Mouse (Mus musculus) cortical plate, adult 2 months (tissue): ENCODE measurements at regions not wholly inside any gene's neighbourhood (a gene's known extent, or its start where the extent isn't known, plus 50 kb on each side); places are given as distances from the start of the nearest gene placed in this dataset.

ENCODE experiments used
- CTCF ChIP-seq: fragments of 200-500 bp; IDR thresholded peaks from 2 replicates; pipeline ENCODE4 v1.5.1; 2011; ENCODE audit warnings: mild to moderate bottlenecking, control low read depth, low read length; ENCODE audit not compliant: insufficient read depth; ENCODE audit errors: extremely low read depth
- POLR2A ChIP-seq: fragments of 200-500 bp; IDR thresholded peaks from 2 replicates; pipeline ENCODE4 v1.6.1; 2011; ENCODE audit warnings: mild to moderate bottlenecking, low read length, control low read depth; ENCODE audit not compliant: insufficient read depth; ENCODE audit errors: extremely low read depth

DNA sequence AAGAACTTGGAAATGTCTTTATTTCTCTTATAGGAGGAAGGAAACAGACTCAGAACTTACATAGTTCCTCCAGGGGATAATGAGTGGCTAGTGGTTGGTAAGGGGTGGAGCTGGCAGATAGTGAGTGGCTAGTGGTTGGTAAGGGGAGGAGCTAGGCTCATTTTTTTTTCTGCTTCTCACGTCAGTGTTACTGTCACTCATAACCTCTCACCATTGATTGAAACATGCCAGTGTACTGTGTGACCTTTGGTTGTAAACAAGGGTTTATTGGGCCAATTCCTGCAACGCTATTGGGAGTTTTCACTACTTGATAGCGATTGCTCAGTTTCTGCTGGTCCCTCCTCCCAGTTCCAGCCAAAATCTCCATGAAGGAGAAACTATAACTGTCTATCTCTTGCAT is 175.5 kb downstream of the Sec61b start:
- TF ChIP-seq CTCF (no peak), POLR2A (no peak)
